8 mouse cellular contexts compared by ENCODE assay signal in genomic region chr11:87086290-87086984, GRCm38 (mm10). TPM values are rescaled to one million over a fixed set of nuclear protein-coding genes. Genes with fewer than 3 reads are reported as not detected.
DNase-seq lines count a peak whose midpoint lies in the region; ATAC-seq and TF ChIP-seq lines count a peak whose summit lies in the region.

Gene Smg8 (minus strand): TSS chr11:87086774.

- WGBS in forebrain, embryonic 10.5 days = 2% methylated on average over 43 of the region's 43 CpGs
- WGBS in heart, embryonic 14.5 days = under 1% methylated on average over 43 of the region's 43 CpGs
- WGBS in liver, embryonic 13.5 days (ENCODE audit: insufficient replicate concordance) = under 1% methylated on average over 43 of the region's 43 CpGs
- under 1% methylated on average over 43 of the region's 43 CpGs for WGBS in stomach, embryonic 14.5 days

- H3K27me3 ChIP-seq in CH12.LX (replicated peaks) = no peaks in the 10 kb centered on the region
- H3K27me3 ChIP-seq in forebrain, embryonic 10.5 days (ENCODE audit: poor library complexity, severe bottlenecking) = no peaks in the 10 kb centered on the region
- H3K27me3 ChIP-seq in heart, embryonic 14.5 days (ENCODE audit: control insufficient read depth, insufficient read depth, low read length) = no peaks in the 10 kb centered on the region
- no peaks in the 10 kb centered on the region for H3K27me3 ChIP-seq in liver, embryonic 13.5 days
- no peaks in the 10 kb centered on the region for H3K27me3 ChIP-seq in stomach, embryonic 14.5 days (ENCODE audit: control insufficient read depth, insufficient read depth, low read length)

- ATAC-seq in heart, embryonic 14.5 days (ENCODE audit: insufficient number of reproducible peaks, insufficient read depth, low FRiP score, low read depth) = peak; percentile 61; the same call in 1 of the 2 replicates
- ATAC-seq in liver, embryonic 13.5 days (ENCODE audit: low read depth) = peak; percentile 93
- ATAC-seq in stomach, embryonic 14.5 days (ENCODE audit: insufficient number of reproducible peaks, insufficient read depth, low FRiP score, low read depth) = peak; percentile 86

- H3K79me2 ChIP-seq in CH12.LX (replicated peaks; ENCODE audit: control insufficient read depth, extremely low read depth, insufficient read depth, poor library complexity, severe bottlenecking) = peaks cover 38% of the 10 kb centered on the region

- H3K9ac ChIP-seq in CH12.LX (ENCODE audit: insufficient read depth, low read depth) = peak within 1 kb of the TSS; percentile 79
- H3K9ac ChIP-seq in heart, embryonic 14.5 days (ENCODE audit: low read length) = peak within 1 kb of the TSS; percentile 92
- H3K9ac ChIP-seq in liver, embryonic 13.5 days = peak within 1 kb of the TSS; percentile 84
- peak within 1 kb of the TSS; percentile 80 for H3K9ac ChIP-seq in stomach, embryonic 14.5 days (replicated peaks; ENCODE audit: low read depth, low read length)

- no peak within 1 kb of the TSS for H3K27ac ChIP-seq in CH12.LX (ENCODE audit: insufficient read depth, low read depth)
- H3K27ac ChIP-seq in forebrain, embryonic 10.5 days = peak within 1 kb of the TSS; percentile 91
- H3K27ac ChIP-seq in heart, embryonic 14.5 days (replicated peaks in 1 of 2; ENCODE audit: control insufficient read depth in 1 of 2, insufficient read depth in 1 of 2, low read depth in 2 of 2, low read length in 2 of 2) = peak within 1 kb of the TSS; percentile 61 to 67; a peak in 3 of 4 replicates
- H3K27ac ChIP-seq in liver, embryonic 13.5 days = peak within 1 kb of the TSS; percentile 63
- peak within 1 kb of the TSS; percentile 77 for H3K27ac ChIP-seq in stomach, embryonic 14.5 days (ENCODE audit: low read length)

- H3K9me3 ChIP-seq in CH12.LX (replicated peaks; ENCODE audit: low read length) = no peaks in the 10 kb centered on the region
- no peaks in the 10 kb centered on the region for H3K9me3 ChIP-seq in forebrain, embryonic 10.5 days
- no peaks in the 10 kb centered on the region for H3K9me3 ChIP-seq in heart, embryonic 14.5 days (ENCODE audit: control insufficient read depth, low read length)
- no peaks in the 10 kb centered on the region for H3K9me3 ChIP-seq in liver, embryonic 13.5 days (replicated peaks)
- H3K9me3 ChIP-seq in stomach, embryonic 14.5 days (ENCODE audit: control insufficient read depth, low read depth, low read length) = no peaks in the 10 kb centered on the region

- in situ Hi-C loops in CH12.LX (cut with MboI; ENCODE audit: low pct_ligation_motif_present, low pct_unique_long_range_greater_than_20kb, low sequenced_read_pairs) = no loop called here

- peak within 1 kb of the TSS; percentile 85 to 99 (median 91) for H3K4me3 ChIP-seq in CH12.LX (replicated peaks in 1 of 3; ENCODE audit: low read depth in 2 of 3, low read length in 2 of 3, poor library complexity in 1 of 3)
- peak within 1 kb of the TSS; percentile 96 for H3K4me3 ChIP-seq in forebrain, embryonic 10.5 days
- H3K4me3 ChIP-seq in heart, embryonic 14.5 days (ENCODE audit: control insufficient read depth in 1 of 2, insufficient read depth in 1 of 2, low read depth in 1 of 2, low read length in 2 of 2) = peak within 1 kb of the TSS; percentile 66 to 86
- H3K4me3 ChIP-seq in liver, embryonic 13.5 days (replicated peaks) = peak within 1 kb of the TSS; percentile 79
- peak within 1 kb of the TSS; percentile 88 for H3K4me3 ChIP-seq in stomach, embryonic 14.5 days (ENCODE audit: low read depth, low read length)

- dilution Hi-C loops in CH12.LX (cut with MboI; ENCODE audit: extremely low pct_ligation_motif_present, extremely low pct_unique_long_range_greater_than_20kb, low sequenced_read_pairs) = no loop called here

- TF ChIP-seq POLR2A in CH12.LX (IDR thresholded peaks at IDR 0.05; ENCODE audit: low read depth, low read length) = peak; percentile 93

- no peak for TF ChIP-seq EP300 in CH12.LX (IDR thresholded peaks at IDR 0.05; ENCODE audit: low read length)

- DNase-seq in CH12.LX (ENCODE audit: extremely low read depth) = peak; percentile 92
- peak; percentile 82 for DNase-seq in c-Kit-positive CD71-negative TER-119-negative erythroid progenitor cells, embryonic 14.5 days (ENCODE audit: low read depth)
- peak; percentile 76 for DNase-seq in forebrain, embryonic 10.5 days (ENCODE audit: extremely low spot score, low spot score)
- DNase-seq in kidney, postnatal 14 days = peak; percentile 89
- DNase-seq in liver, embryonic 13.5 days = peak; percentile 79
- DNase-seq in natural killer cell, adult 2 months (ENCODE audit: low spot score in 2 of 2) = peak; percentile 77 to 81

- H3K36me3 ChIP-seq in CH12.LX (replicated peaks in 1 of 2; ENCODE audit: control insufficient read depth in 1 of 2, insufficient read depth in 1 of 2, low read length in 1 of 2) = peaks cover 24 to 59% of the 10 kb centered on the region in 2 experiments
- H3K36me3 ChIP-seq in forebrain, embryonic 10.5 days (replicated peaks) = peaks cover 63% of the 10 kb centered on the region
- peaks cover 59% of the 10 kb centered on the region for H3K36me3 ChIP-seq in heart, embryonic 14.5 days (ENCODE audit: control insufficient read depth, insufficient read depth, low read length)
- peaks cover 47% of the 10 kb centered on the region for H3K36me3 ChIP-seq in liver, embryonic 13.5 days
- peaks cover 40% of the 10 kb centered on the region for H3K36me3 ChIP-seq in stomach, embryonic 14.5 days (ENCODE audit: control insufficient read depth, insufficient read depth, low read length)

- TF ChIP-seq CTCF in CH12.LX (conservative IDR thresholded peaks at IDR 0.05 in 1 of 2, IDR thresholded peaks at IDR 0.05 in 1 of 2; ENCODE audit: low read depth in 2 of 2, low read length in 2 of 2) = no peak

- H3K4me1 ChIP-seq in CH12.LX (ENCODE audit: control insufficient read depth in 1 of 2, insufficient read depth in 2 of 2) = peaks cover 12 to 41% of the 10 kb centered on the region in 2 experiments
- H3K4me1 ChIP-seq in forebrain, embryonic 10.5 days = peaks cover 29% of the 10 kb centered on the region
- H3K4me1 ChIP-seq in heart, embryonic 14.5 days (ENCODE audit: control insufficient read depth in 2 of 2, insufficient read depth in 2 of 2, low read length in 2 of 2) = peaks cover 10 to 19% of the 10 kb centered on the region in 2 experiments
- peaks cover 39% of the 10 kb centered on the region for H3K4me1 ChIP-seq in liver, embryonic 13.5 days (replicated peaks)
- peaks cover 19% of the 10 kb centered on the region for H3K4me1 ChIP-seq in stomach, embryonic 14.5 days (ENCODE audit: control insufficient read depth, insufficient read depth, low read length)

- no peak for TF ChIP-seq RAD21 in CH12.LX (IDR thresholded peaks at IDR 0.05; ENCODE audit: low read depth, low read length)

- H3K4me2 ChIP-seq in CH12.LX (ENCODE audit: insufficient read depth, low read depth, poor library complexity, severe bottlenecking) = peak within 1 kb of the TSS; percentile 95
- peak within 1 kb of the TSS; percentile 95 for H3K4me2 ChIP-seq in heart, embryonic 14.5 days (ENCODE audit: low read length)
- peak within 1 kb of the TSS; percentile 71 for H3K4me2 ChIP-seq in liver, embryonic 13.5 days
- H3K4me2 ChIP-seq in stomach, embryonic 14.5 days (replicated peaks; ENCODE audit: low read depth, low read length) = peak within 1 kb of the TSS; percentile 77

TF ChIP-seq in CH12.LX, 34 proteins besides CTCF, POLR2A, EP300 and RAD21 (continues in another document):
- TF ChIP-seq NELFE (IDR thresholded peaks at IDR 0.05; ENCODE audit: low read depth, low read length) (peak; percentile 89), SMC3 (IDR thresholded peaks at IDR 0.05; ENCODE audit: low read depth, low read length) (no peak), BHLHE40 (IDR thresholded peaks at IDR 0.05; ENCODE audit: low read depth, low read length) (no peak), TCF12 (IDR thresholded peaks at IDR 0.05; ENCODE audit: low read depth, low read length) (peak; percentile 96), USF2 (conservative IDR thresholded peaks at IDR 0.05; ENCODE audit: low read depth, low read length) (no peak), ELF1 (IDR thresholded peaks at IDR 0.05; ENCODE audit: low read depth, low read length) (peak; percentile 89), MXI1 (IDR thresholded peaks at IDR 0.05; ENCODE audit: low read depth, low read length) (peak; percentile 97), ZNF384 (IDR thresholded peaks at IDR 0.05; ENCODE audit: low read depth, low read length) (0 out of 2 replicates have a peak, but pooled peaks have one; percentile 13), ZMIZ1 (IDR thresholded peaks at IDR 0.05; ENCODE audit: low read depth, low read length) (no peak), E2F4 (IDR thresholded peaks at IDR 0.05; ENCODE audit: insufficient replicate concordance, low read depth, low read length) (no peak), ZKSCAN1 (IDR thresholded peaks at IDR 0.05; ENCODE audit: borderline replicate concordance, low read depth, low read length) (no peak), NRF1 (IDR thresholded peaks at IDR 0.05; ENCODE audit: low read depth, low read length) (peak; percentile 68), JUN (IDR thresholded peaks at IDR 0.05; ENCODE audit: insufficient read depth, low read depth, low read length) (no peak), MAX (IDR thresholded peaks at IDR 0.05; ENCODE audit: low read length) (peak; percentile 74), CHD2 (IDR thresholded peaks at IDR 0.05; ENCODE audit: low read length) (peak; percentile 95), JUND (conservative IDR thresholded peaks at IDR 0.05; ENCODE audit: low read depth, low read length) (peak; percentile 67), MEF2A (IDR thresholded peaks at IDR 0.05; ENCODE audit: borderline replicate concordance, low read depth, low read length) (peak; percentile 87), HCFC1 (IDR thresholded peaks at IDR 0.05; ENCODE audit: low read depth, low read length) (peak; percentile 98), ETS1 (conservative IDR thresholded peaks at IDR 0.05; ENCODE audit: low read depth, low read length) (no peak; the same call in 1 of the 2 replicates), PAX5 (IDR thresholded peaks at IDR 0.05; ENCODE audit: low read length) (no peak), TBP (conservative IDR thresholded peaks at IDR 0.05; ENCODE audit: low read depth, low read length) (peak; percentile 92), SIN3A (IDR thresholded peaks at IDR 0.05; ENCODE audit: low read length) (peak; percentile 95), KAT2A (IDR thresholded peaks at IDR 0.05; ENCODE audit: insufficient replicate concordance, low read length) (peak; percentile 91; the same call in 1 of the 2 replicates)

RNA-seq across cellular contexts. Expression of gene Smg8, which starts in this region (rescaled TPM):
- total RNA-seq in CH12.LX (2012; rRNA removed) = 21.5 and 21.7 TPM in 2 replicates
- 24.6 and 27.9 TPM in 2 replicates for total RNA-seq in CH12.LX (2014; rRNA removed)
- polyA plus RNA-seq in CH12.LX (2012; ENCODE audit: insufficient read length, low read depth) = 23.8 and 29.4 TPM in 2 replicates
- polyA plus RNA-seq in forebrain, embryonic 10.5 days (2016; fragmentation: Nextera tagmentation; extraction: Ambion mirVana) = 24.6 and 27.5 TPM in 2 replicates
- polyA plus RNA-seq in heart, embryonic 14.5 days (2014; fragmentation: Nextera tagmentation; extraction: Ambion mirVana) = 12.9 and 14.0 TPM in 2 replicates
- 9.0 and 10.9 TPM in 2 replicates for polyA plus RNA-seq in liver, embryonic 13.5 days (2015; fragmentation: Nextera tagmentation; extraction: Ambion mirVana)
- polyA plus RNA-seq in stomach, embryonic 14.5 days (2014; fragmentation: Nextera tagmentation; extraction: Ambion mirVana) = 17.9 and 20.1 TPM in 2 replicates
